Mouse (Mus musculus) bone marrow, adult 2 months (tissue): ENCODE results near the gene Sp6.

ENCODE experiments used
- CTCF ChIP-seq: fragments of 200-500 bp; IDR thresholded peaks from 2 replicates; pipeline ENCODE4 v1.5.1; 2011; ENCODE audit warnings: low read length, control low read depth; ENCODE audit not compliant: control insufficient read depth, insufficient read depth
- POLR2A ChIP-seq: fragments of 200-500 bp; IDR thresholded peaks from 2 replicates; pipeline ENCODE4 v1.6.1; 2011; ENCODE audit warnings: low read depth, mild to moderate bottlenecking, control low read depth, low read length, borderline replicate concordance; ENCODE audit not compliant: control insufficient read depth

- TF ChIP-seq CTCF (no peak), POLR2A (no peak)
Observed at GRCm38 (mm10) chr11:97040301-97041021, 27.3 kb downstream of the Sp6 start.
